9 mouse cellular contexts compared by ENCODE assay signal in genomic region chr17:24878117-24878397, GRCm38 (mm10). TPM values are rescaled to one million over a fixed set of nuclear protein-coding genes. Genes with fewer than 3 reads are reported as not detected.
DNase-seq lines count a peak whose midpoint lies in the region; ATAC-seq and TF ChIP-seq lines count a peak whose summit lies in the region.
"Had no signal": no experiment of that assay in that cellular context is flagged by ENCODE, and none has a peak within 500 bp of the region (broad histone marks: within the 10 kb centered on the region; RNA-seq: fewer than 3 reads in every experiment).

No protein-coding gene starts in this region.

- no peaks in the 10 kb centered on the region for H3K9me3 ChIP-seq in kidney, postnatal 0 days (replicated peaks; ENCODE audit: low read length)
- H3K9me3 ChIP-seq in lung, embryonic 16.5 days (ENCODE audit: control insufficient read depth, low read length): no peaks in the 10 kb centered on the region
- H3K9me3 ChIP-seq: hindbrain, embryonic 15.5 days had no signal

- H3K4me2 ChIP-seq in kidney, postnatal 0 days (ENCODE audit: low read length): no peak overlapping the region
- no peak overlapping the region for H3K4me2 ChIP-seq in lung, embryonic 16.5 days (ENCODE audit: low read depth, low read length)
- H3K4me2 ChIP-seq: hindbrain, embryonic 15.5 days had no signal

- DNase-seq in adipocyte (ENCODE audit: low spot score): peak; percentile 56
- DNase-seq in gastrocnemius, postnatal 10 days: peak; percentile 63
- DNase-seq in kidney, postnatal 0 days (ENCODE audit: low spot score): no peak
- DNase-seq in ovary, postnatal 36 days (ENCODE audit: low spot score): no peak
- no peak for DNase-seq in retina, postnatal 1 day
- no peak for DNase-seq in ovary, postnatal 14 days (ENCODE audit: low spot score)

- peak overlapping the region; percentile 38; the same call in 1 of the 2 replicates for H3K27ac ChIP-seq in kidney, postnatal 0 days
- H3K27ac ChIP-seq in lung, embryonic 16.5 days (ENCODE audit: low read length): peak overlapping the region; percentile 55
- H3K27ac ChIP-seq: hindbrain, embryonic 15.5 days had no signal

- H3K27me3 ChIP-seq in kidney, postnatal 0 days (ENCODE audit: insufficient read depth, low read length): no peaks in the 10 kb centered on the region
- no peaks in the 10 kb centered on the region; the same call in 1 of the 2 replicates for H3K27me3 ChIP-seq in lung, embryonic 16.5 days (ENCODE audit: control insufficient read depth, insufficient read depth, low read depth, low read length)
- H3K27me3 ChIP-seq: hindbrain, embryonic 15.5 days had no signal

- H3K4me1 ChIP-seq in kidney, postnatal 0 days (replicated peaks; ENCODE audit: insufficient read depth, low read length): 0 out of 2 replicates have a peak, but pooled peaks cover 4% of the 10 kb centered on the region
- no peaks in the 10 kb centered on the region for H3K4me1 ChIP-seq in lung, embryonic 16.5 days (replicated peaks; ENCODE audit: control insufficient read depth, insufficient read depth, low read length)
- H3K4me1 ChIP-seq: hindbrain, embryonic 15.5 days had no signal

- TF ChIP-seq CTCF in kidney, postnatal 0 days (IDR thresholded peaks at IDR 0.05; ENCODE audit: low read depth): no peak

- H3K9ac ChIP-seq in kidney, postnatal 0 days (ENCODE audit: low read depth, low read length): peak overlapping the region; percentile 24; the same call in 1 of the 2 replicates
- H3K9ac ChIP-seq in lung, embryonic 16.5 days (ENCODE audit: low read length): peak overlapping the region; percentile 42; the same call in 1 of the 2 replicates
- H3K9ac ChIP-seq: hindbrain, embryonic 15.5 days had no signal

- 24% methylated on average over 5 of the region's 5 CpGs for WGBS in kidney, postnatal 0 days
- 25% methylated on average over 5 of the region's 5 CpGs for WGBS in lung, embryonic 16.5 days

- peaks cover 5% of the 10 kb centered on the region; the same call in 1 of the 2 replicates for H3K36me3 ChIP-seq in kidney, postnatal 0 days (ENCODE audit: insufficient read depth, low read length)
- no peaks in the 10 kb centered on the region; the same call in 1 of the 2 replicates for H3K36me3 ChIP-seq in lung, embryonic 16.5 days (ENCODE audit: control insufficient read depth, insufficient read depth, low read length)

- peak; percentile 36 for ATAC-seq in kidney, postnatal 0 days (replicated peaks; ENCODE audit: low FRiP score, low read depth)
- peak; percentile 56; the same call in 1 of the 2 replicates for ATAC-seq in lung, embryonic 16.5 days (ENCODE audit: low read depth)
- ATAC-seq in cerebellum, adult (ENCODE audit: insufficient number of reproducible peaks, low FRiP score, low TSS enrichment): no peak

- no peak overlapping the region for H3K4me3 ChIP-seq in kidney, postnatal 0 days (replicated peaks; ENCODE audit: low read depth, low read length)
- H3K4me3 ChIP-seq in lung, embryonic 16.5 days (ENCODE audit: low read length): no peak overlapping the region
- H3K4me3 ChIP-seq: hindbrain, embryonic 15.5 days had no signal

RNA-seq across cellular contexts. Expression of gene Nubp2, which starts 8.1 kb away (rescaled TPM):
- total RNA-seq in gastrocnemius, postnatal 10 days (2021): 10 to 100 TPM; 15.0 to 18.5 TPM
- 55.9 and 57.5 TPM in 2 replicates for polyA plus RNA-seq in kidney, postnatal 0 days (2015; fragmentation: Nextera tagmentation; extraction: Ambion mirVana)
- polyA plus RNA-seq in lung, embryonic 16.5 days (2015; fragmentation: Nextera tagmentation; extraction: Ambion mirVana): 48.5 and 55.0 TPM in 2 replicates

RNA-seq across cellular contexts. Expression of gene Spsb3, which starts 8.4 kb away (rescaled TPM):
- 10 to 100 TPM; 28.2 to 30.4 TPM for total RNA-seq in gastrocnemius, postnatal 10 days (2021)
- polyA plus RNA-seq in kidney, postnatal 0 days (2015; fragmentation: Nextera tagmentation; extraction: Ambion mirVana): 53.4 and 55.9 TPM in 2 replicates
- 41.1 and 43.3 TPM in 2 replicates for polyA plus RNA-seq in lung, embryonic 16.5 days (2015; fragmentation: Nextera tagmentation; extraction: Ambion mirVana)

RNA-seq across cellular contexts. Expression of gene Igfals, which starts 12.3 kb away (rescaled TPM):
- 1 to 10 TPM; 3.6 to 7.0 TPM for total RNA-seq in gastrocnemius, postnatal 10 days (2021)
- 6.8 and 8.2 TPM in 2 replicates for polyA plus RNA-seq in kidney, postnatal 0 days (2015; fragmentation: Nextera tagmentation; extraction: Ambion mirVana)
- 1.2 and 1.9 TPM in 2 replicates for polyA plus RNA-seq in lung, embryonic 16.5 days (2015; fragmentation: Nextera tagmentation; extraction: Ambion mirVana)

RNA-seq across cellular contexts. Expression of gene Eme2, which starts 16.8 kb away (rescaled TPM):
- 10 to 100 TPM; 12.0 to 20.8 TPM for total RNA-seq in gastrocnemius, postnatal 10 days (2021)
- 29.5 and 29.6 TPM in 2 replicates for polyA plus RNA-seq in kidney, postnatal 0 days (2015; fragmentation: Nextera tagmentation; extraction: Ambion mirVana)
- 28.4 and 29.1 TPM in 2 replicates for polyA plus RNA-seq in lung, embryonic 16.5 days (2015; fragmentation: Nextera tagmentation; extraction: Ambion mirVana)

RNA-seq across cellular contexts. Expression of gene Mrps34, which starts 16.9 kb away (rescaled TPM):
- total RNA-seq in gastrocnemius, postnatal 10 days (2021): 100 to 1,000 TPM; 108 to 121 TPM
- polyA plus RNA-seq in kidney, postnatal 0 days (2015; fragmentation: Nextera tagmentation; extraction: Ambion mirVana): 141 TPM in 2 replicates
- 82.8 and 89.0 TPM in 2 replicates for polyA plus RNA-seq in lung, embryonic 16.5 days (2015; fragmentation: Nextera tagmentation; extraction: Ambion mirVana)

Comparison
In these comparisons a context has a peak if more than half of its experiments do, and no peak if none do; other contexts are left out.
1. DNase-seq: peak in adipocyte (single experiment) and gastrocnemius, postnatal 10 days (single experiment); none in kidney, postnatal 0 days (single experiment), ovary, postnatal 36 days (single experiment), retina, postnatal 1 day (single experiment) and ovary, postnatal 14 days (single experiment).